Mouse (Mus musculus) ES-E14 (cell line): Measurements from ENCODE around the gene Fpgt. TPM values are rescaled to one million over a fixed set of nuclear protein-coding genes. Genes with fewer than 3 reads are reported as not detected.

Experiments
- DNase-seq: peaks from one replicate; pipeline ENCODE4 v3.0.0-alpha.2; 2013; ENCODE audit warnings: low read depth, low spot score
- H3K27ac ChIP-seq: 2 replicates; pipeline ENCODE4 v1.5.1; 2012; ENCODE audit warnings: low read depth, mild to moderate bottlenecking, low read length, moderate library complexity, mixed read lengths; ENCODE audit not compliant: poor library complexity, insufficient read depth, severe bottlenecking
- H3K36me3 ChIP-seq: 2 replicates; pipeline ENCODE4 v1.6.1; 2012; ENCODE audit warnings: mild to moderate bottlenecking, low read length, moderate library complexity, mixed read lengths; ENCODE audit not compliant: control insufficient read depth, poor library complexity, insufficient read depth, severe bottlenecking
- H3K4me1 ChIP-seq, 2 experiments: fragments of 150-350 bp in 1 of 2; sonication (generic) in 1 of 2; 2 replicates each; pipeline ENCODE4 v1.6.1; 2012; ENCODE audit warnings: low read length in 2 of 2, mild to moderate bottlenecking in 1 of 2, mixed read lengths in 1 of 2; ENCODE audit not compliant: control insufficient read depth in 2 of 2, insufficient read depth in 2 of 2, poor library complexity in 1 of 2
- H3K4me3 ChIP-seq, 2 experiments: fragments of 150-350 bp in 1 of 2; sonication (generic) in 1 of 2; 2 replicates each; pipeline ENCODE4 v1.5.1; 2012; ENCODE audit warnings: low read length in 2 of 2, low read depth in 1 of 2, mild to moderate bottlenecking in 1 of 2, mixed read lengths in 1 of 2; ENCODE audit not compliant: insufficient read depth in 1 of 2, poor library complexity in 1 of 2, severe bottlenecking in 1 of 2
- H3K9ac ChIP-seq: 2 replicates; pipeline ENCODE4 v1.6.1; 2012; ENCODE audit warnings: low read depth, mild to moderate bottlenecking, low read length, mixed read lengths; ENCODE audit not compliant: poor library complexity, insufficient read depth, severe bottlenecking
- H3K9me3 ChIP-seq: fragments of 150-350 bp; sonication (generic); 2 replicates; pipeline ENCODE4 v1.6.1; 2012; ENCODE audit warnings: low read depth, mild to moderate bottlenecking, low read length; ENCODE audit not compliant: control insufficient read depth, insufficient read depth
- CHD2 ChIP-seq: IDR thresholded peaks from 2 replicates; pipeline ENCODE4 v1.6.1; 2014; ENCODE audit warnings: mild to moderate bottlenecking, low read depth, low read length, inconsistent platforms
- HCFC1 ChIP-seq: IDR thresholded peaks from 2 replicates; pipeline ENCODE4 v1.6.1; 2012; ENCODE audit warnings: low read length, inconsistent platforms, borderline replicate concordance; ENCODE audit not compliant: insufficient read depth
- MAFK ChIP-seq: IDR thresholded peaks from 2 replicates; pipeline ENCODE4 v1.6.1; 2014; ENCODE audit warnings: mild to moderate bottlenecking, low read depth, low read length, inconsistent platforms; ENCODE audit not compliant: insufficient read depth
- ZC3H11A ChIP-seq: IDR thresholded peaks from 2 replicates; pipeline ENCODE4 v1.6.1; 2012; ENCODE audit warnings: low read depth, mild to moderate bottlenecking, inconsistent platforms, low read length, borderline replicate concordance
- ZNF384 ChIP-seq: IDR thresholded peaks from 2 replicates; pipeline ENCODE4 v1.6.1; 2012; ENCODE audit warnings: low read depth, low read length, inconsistent platforms
- in situ Hi-C, 2 experiments: fragments of 600-800 bp; cut with MboI; formaldehyde crosslinking; loops; one replicate each; pipeline ENCODE4 v1.15.1; 2025; ENCODE audit warnings: low sequenced_read_pairs in 2 of 2, inconsistent platforms in 1 of 2; ENCODE audit not compliant: unreplicated experiment in 2 of 2
- total RNA-seq: library from RNA; depleted of rRNA; stranded (reverse); fragments of 300-350 nt; gene quantifications from 2 replicates; pipeline ENCODE4 v1.2.3, GENCODE M21; 2012; rRNA removed

The Fpgt gene
- total RNA-seq, 1 experiment: 13.6 TPM

DNA sequence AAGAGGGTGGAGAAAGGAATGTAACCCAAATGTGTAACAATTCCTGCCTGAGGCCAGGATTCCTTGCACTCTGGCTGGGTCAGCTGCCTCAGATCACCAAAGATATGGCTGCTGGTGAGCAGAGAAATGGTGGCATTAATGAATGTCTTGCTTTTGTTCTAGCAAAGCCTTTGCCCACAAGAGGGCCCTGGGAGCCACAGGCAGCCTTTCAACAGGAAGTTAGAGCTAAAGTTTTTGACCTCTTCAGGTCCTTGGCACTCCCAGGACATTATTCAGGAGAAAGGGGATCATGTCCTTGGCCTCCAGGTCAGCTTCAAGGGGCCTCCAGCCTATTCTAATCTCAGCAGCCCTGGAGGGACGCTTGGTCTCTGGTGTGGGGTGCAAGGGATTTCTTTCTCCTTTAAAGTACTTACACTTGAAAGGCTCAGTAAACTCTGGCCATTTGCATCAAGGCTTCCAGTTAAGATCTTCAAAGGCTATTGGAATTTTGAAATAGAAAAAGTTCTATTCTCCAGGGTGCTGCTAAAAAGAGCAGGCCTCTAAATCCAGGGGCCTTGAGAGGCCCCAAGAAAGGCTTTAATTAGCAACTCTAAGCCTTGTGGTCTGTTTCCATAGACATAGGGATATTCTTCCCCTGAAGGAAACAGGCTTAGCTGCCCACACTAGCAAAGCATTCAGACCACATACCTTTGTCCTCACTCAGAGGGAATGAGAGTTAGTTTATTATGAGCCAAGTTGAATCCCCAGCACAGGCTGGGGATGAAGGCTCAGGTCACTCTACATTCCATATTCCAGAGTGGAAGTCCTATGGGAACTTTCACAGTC lies 54.0 kb downstream of the Fpgt start:
- in situ Hi-C loops: no loop called here
- Histone ChIP-seq H3K9ac (no peak overlapping the region), H3K4me1 (peaks cover 0 to 2% of the 10 kb centered on the region in 2 experiments; a peak in 1 of 4 replicates), H3K27ac (no peak overlapping the region), H3K36me3 (no peaks in the 10 kb centered on the region), H3K9me3 (no peaks in the 10 kb centered on the region), H3K4me3 (no peak overlapping the region)
- TF ChIP-seq MAFK (no peak), HCFC1 (no peak), ZNF384 (no peak), CHD2 (no peak), ZC3H11A (no peak)
- peak; percentile 49 for DNase-seq

Other genes starting within 250 kb of the Fpgt start
- gene Tnni3k, start 38.0 kb downstream of the Fpgt start, total RNA-seq: not detected in 2 replicates
- 0.16 and 0.45 TPM in 2 replicates for gene Lrriq3, start within 50 bp of the Fpgt start, total RNA-seq